Mouse (Mus musculus): ENCODE data around the gene Prkn. TPM values are rescaled to one million over a fixed set of nuclear protein-coding genes. Genes with fewer than 3 reads are reported as not detected.

Gene Prkn
- polyA plus RNA-seq, 1 experiment from 2014 or later: 5.7 TPM

- Histone ChIP-seq H3K27me3 (replicated peaks; ENCODE audit: control insufficient read depth, insufficient read depth, low read length) (no peaks in the 10 kb centered on the region), H3K4me1 (ENCODE audit: control insufficient read depth, insufficient read depth, low read depth, low read length) (no peaks in the 10 kb centered on the region), H3K9me3 (ENCODE audit: control insufficient read depth, low read length) (no peaks in the 10 kb centered on the region), H3K9ac (ENCODE audit: low read depth, low read length) (no peak overlapping the region), H3K4me2 (ENCODE audit: low read length) (no peak overlapping the region), H3K36me3 (ENCODE audit: control insufficient read depth, insufficient read depth, low read length) (no peaks in the 10 kb centered on the region), H3K4me3 (ENCODE audit: low read length) (no peak overlapping the region), H3K27ac (ENCODE audit: low read depth, low read length) (no peak overlapping the region)
- ATAC-seq: no peak
- 91% methylated on average over 4 of the region's 4 CpGs for WGBS
Measured at GRCm38 (mm10) chr17:11515619-11516018, 675.4 kb downstream of the Prkn start.

DNA sequence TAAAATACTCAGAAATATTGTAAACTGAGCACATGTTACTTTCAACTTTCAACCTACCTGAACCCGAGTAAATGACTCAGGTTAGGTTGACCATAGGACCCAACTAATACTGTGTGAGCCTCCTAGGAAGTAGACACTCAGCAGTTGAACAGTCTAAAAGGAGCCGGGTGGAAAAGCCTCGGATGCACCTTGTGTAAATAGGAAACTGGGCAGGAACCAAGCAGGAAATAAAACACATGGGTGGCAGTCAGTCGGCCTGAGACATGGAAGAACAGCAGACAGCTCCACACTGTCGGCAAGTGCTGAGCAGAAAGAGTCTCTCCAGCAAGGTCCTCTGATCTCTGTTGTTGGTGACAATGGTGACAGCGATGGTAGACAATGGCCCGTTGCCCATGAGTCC lies 676.0 kb downstream of the Prkn start:
- no peaks in the 10 kb centered on the region for H3K9me3 ChIP-seq (ENCODE audit: control insufficient read depth, low read length)
- no peak overlapping the region for H3K4me2 ChIP-seq (ENCODE audit: low read length)
- H3K9ac ChIP-seq (ENCODE audit: low read depth, low read length): no peak overlapping the region
- H3K4me1 ChIP-seq (ENCODE audit: control insufficient read depth, insufficient read depth, low read depth, low read length): no peaks in the 10 kb centered on the region
- no peaks in the 10 kb centered on the region for H3K27me3 ChIP-seq (replicated peaks; ENCODE audit: control insufficient read depth, insufficient read depth, low read length)
- no peak for ATAC-seq
- H3K27ac ChIP-seq (ENCODE audit: low read depth, low read length): no peak overlapping the region
- H3K4me3 ChIP-seq (ENCODE audit: low read length): no peak overlapping the region
- H3K36me3 ChIP-seq (ENCODE audit: control insufficient read depth, insufficient read depth, low read length): no peaks in the 10 kb centered on the region
- WGBS: 88% methylated on average over 7 of the region's 7 CpGs

GRCm38 (mm10) chr17:11532066-11532465 lies 691.9 kb downstream of the Prkn start:
- ATAC-seq: no peak
- Histone ChIP-seq H3K4me2 (ENCODE audit: low read length) (no peak overlapping the region), H3K4me3 (ENCODE audit: low read length) (no peak overlapping the region), H3K9ac (ENCODE audit: low read depth, low read length) (no peak overlapping the region), H3K27me3 (replicated peaks; ENCODE audit: control insufficient read depth, insufficient read depth, low read length) (no peaks in the 10 kb centered on the region), H3K9me3 (ENCODE audit: control insufficient read depth, low read length) (no peaks in the 10 kb centered on the region), H3K4me1 (ENCODE audit: control insufficient read depth, insufficient read depth, low read depth, low read length) (peaks cover 5% of the 10 kb centered on the region; the same call in 1 of the 2 replicates), H3K27ac (ENCODE audit: low read depth, low read length) (no peak overlapping the region), H3K36me3 (ENCODE audit: control insufficient read depth, insufficient read depth, low read length) (no peaks in the 10 kb centered on the region)
- 27% methylated on average over 3 of the region's 3 CpGs for WGBS

GRCm38 (mm10) chr17:11532748-11533147 lies 692.6 kb downstream of the Prkn start:
- Histone ChIP-seq H3K9me3 (ENCODE audit: control insufficient read depth, low read length) (no peaks in the 10 kb centered on the region), H3K4me3 (ENCODE audit: low read length) (no peak overlapping the region), H3K27ac (ENCODE audit: low read depth, low read length) (no peak overlapping the region), H3K4me1 (ENCODE audit: control insufficient read depth, insufficient read depth, low read depth, low read length) (peaks cover 5% of the 10 kb centered on the region; the same call in 1 of the 2 replicates), H3K9ac (ENCODE audit: low read depth, low read length) (no peak overlapping the region), H3K36me3 (ENCODE audit: control insufficient read depth, insufficient read depth, low read length) (no peaks in the 10 kb centered on the region), H3K27me3 (replicated peaks; ENCODE audit: control insufficient read depth, insufficient read depth, low read length) (no peaks in the 10 kb centered on the region), H3K4me2 (ENCODE audit: low read length) (no peak overlapping the region)
- 22% methylated on average over 2 of the region's 2 CpGs for WGBS
- no peak for ATAC-seq

DNA sequence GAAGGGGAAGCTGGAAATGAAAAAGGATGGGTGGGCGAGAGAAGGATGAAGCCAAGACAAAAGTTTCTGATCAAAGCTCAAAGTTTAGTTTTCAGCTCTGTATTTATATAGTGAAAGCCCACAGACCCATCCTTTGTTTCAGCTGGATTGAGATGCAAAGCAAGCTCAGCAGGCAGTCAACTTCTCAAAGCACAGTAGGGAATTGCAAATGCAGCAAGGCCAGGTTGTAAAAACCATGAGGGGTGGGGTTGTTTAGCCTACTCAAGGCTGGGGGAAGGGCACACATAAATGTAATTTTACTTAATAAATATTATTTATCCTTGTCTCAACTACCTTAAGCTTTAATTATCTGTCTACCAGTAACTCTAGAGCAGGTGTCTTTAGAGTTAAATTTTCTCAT lies 693.7 kb downstream of the Prkn start:
- Histone ChIP-seq H3K9me3 (ENCODE audit: control insufficient read depth, low read length) (no peaks in the 10 kb centered on the region), H3K27ac (ENCODE audit: low read depth, low read length) (no peak overlapping the region), H3K4me2 (ENCODE audit: low read length) (no peak overlapping the region), H3K9ac (ENCODE audit: low read depth, low read length) (no peak overlapping the region), H3K4me1 (ENCODE audit: control insufficient read depth, insufficient read depth, low read depth, low read length) (peaks cover 5% of the 10 kb centered on the region; the same call in 1 of the 2 replicates), H3K27me3 (replicated peaks; ENCODE audit: control insufficient read depth, insufficient read depth, low read length) (no peaks in the 10 kb centered on the region), H3K4me3 (ENCODE audit: low read length) (no peak overlapping the region), H3K36me3 (ENCODE audit: control insufficient read depth, insufficient read depth, low read length) (no peaks in the 10 kb centered on the region)
- ATAC-seq: no peak
- 39% methylated on average over 1 of the region's 1 CpGs for WGBS

GRCm38 (mm10) chr17:11538826-11539225 lies 698.6 kb downstream of the Prkn start:
- Histone ChIP-seq H3K27me3 (replicated peaks; ENCODE audit: control insufficient read depth, insufficient read depth, low read length) (no peaks in the 10 kb centered on the region), H3K4me3 (ENCODE audit: low read length) (no peak overlapping the region), H3K9me3 (ENCODE audit: control insufficient read depth, low read length) (no peaks in the 10 kb centered on the region), H3K9ac (ENCODE audit: low read depth, low read length) (no peak overlapping the region), H3K36me3 (ENCODE audit: control insufficient read depth, insufficient read depth, low read length) (no peaks in the 10 kb centered on the region), H3K4me2 (ENCODE audit: low read length) (no peak overlapping the region), H3K27ac (ENCODE audit: low read depth, low read length) (no peak overlapping the region), H3K4me1 (ENCODE audit: control insufficient read depth, insufficient read depth, low read depth, low read length) (no peaks in the 10 kb centered on the region)
- ATAC-seq: no peak
- WGBS: 92% methylated on average over 7 of the region's 7 CpGs

DNA sequence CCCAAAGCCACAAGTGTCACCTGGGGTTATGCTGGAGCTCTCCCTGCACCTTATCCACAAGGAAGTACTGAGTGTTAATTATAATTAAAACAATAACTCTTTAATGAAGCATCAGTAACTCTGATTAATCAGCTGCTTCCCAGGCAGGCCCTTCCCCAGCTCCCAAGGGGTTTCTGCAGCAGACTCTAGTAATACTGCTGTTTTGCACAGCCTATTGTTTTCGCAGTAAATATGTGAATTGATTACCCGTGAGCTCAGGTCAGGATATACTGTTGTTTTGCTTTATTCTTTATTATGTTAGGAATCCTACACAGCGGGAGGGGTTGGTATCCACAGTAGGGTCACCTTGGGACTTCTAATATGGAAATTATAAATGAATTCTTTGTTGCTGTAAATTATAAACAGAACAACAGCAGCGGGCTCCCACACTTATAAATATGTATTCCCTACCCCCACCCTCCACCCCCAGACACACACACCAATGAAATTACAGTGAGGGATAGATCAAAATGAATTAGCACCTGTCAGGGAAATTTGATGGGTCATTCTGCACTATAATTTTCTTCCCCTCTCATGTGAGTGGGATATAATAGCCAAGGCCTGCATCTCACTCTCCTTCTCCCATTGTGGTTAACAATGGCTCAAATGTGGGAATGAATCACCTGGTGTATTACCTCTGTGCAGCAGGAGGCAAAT lies 701.9 kb downstream of the Prkn start:
- Histone ChIP-seq H3K9ac (ENCODE audit: low read depth, low read length) (no peak overlapping the region), H3K9me3 (ENCODE audit: control insufficient read depth, low read length) (no peaks in the 10 kb centered on the region), H3K4me2 (ENCODE audit: low read length) (no peak overlapping the region), H3K27me3 (replicated peaks; ENCODE audit: control insufficient read depth, insufficient read depth, low read length) (no peaks in the 10 kb centered on the region), H3K36me3 (ENCODE audit: control insufficient read depth, insufficient read depth, low read length) (no peaks in the 10 kb centered on the region), H3K4me1 (ENCODE audit: control insufficient read depth, insufficient read depth, low read depth, low read length) (no peaks in the 10 kb centered on the region), H3K27ac (ENCODE audit: low read depth, low read length) (no peak overlapping the region; the same call in 1 of the 2 replicates), H3K4me3 (ENCODE audit: low read length) (no peak overlapping the region)
- ATAC-seq: peak; percentile 63
- WGBS: 37% methylated on average over 4 of the region's 4 CpGs

DNA sequence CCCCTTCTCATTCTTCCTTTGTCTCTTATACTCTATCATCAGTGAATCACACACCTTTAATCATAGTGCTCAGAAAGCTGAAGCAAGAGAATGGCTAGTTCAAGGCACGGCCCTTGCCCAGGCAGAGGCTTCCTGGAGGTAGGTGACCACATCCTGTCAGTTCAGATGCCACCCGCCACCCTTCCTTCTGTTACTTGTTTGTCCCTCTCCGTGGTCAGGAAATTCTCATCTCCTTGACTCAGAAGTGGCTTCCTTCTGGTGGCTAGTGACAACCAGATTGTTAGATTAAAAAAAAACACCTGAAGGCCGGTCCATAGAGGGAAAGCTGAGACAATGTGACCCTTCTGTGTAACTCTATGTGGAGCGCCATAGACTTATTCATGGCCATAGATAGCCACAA lies 710.4 kb downstream of the Prkn start:
- no peak overlapping the region for H3K4me3 ChIP-seq (ENCODE audit: low read length)
- H3K4me1 ChIP-seq (ENCODE audit: control insufficient read depth, insufficient read depth, low read depth, low read length): no peaks in the 10 kb centered on the region
- no peak overlapping the region for H3K27ac ChIP-seq (ENCODE audit: low read depth, low read length)
- no peak overlapping the region for H3K9ac ChIP-seq (ENCODE audit: low read depth, low read length)
- H3K9me3 ChIP-seq (ENCODE audit: control insufficient read depth, low read length): no peaks in the 10 kb centered on the region
- H3K36me3 ChIP-seq (ENCODE audit: control insufficient read depth, insufficient read depth, low read length): no peaks in the 10 kb centered on the region
- no peak for ATAC-seq
- no peaks in the 10 kb centered on the region for H3K27me3 ChIP-seq (replicated peaks; ENCODE audit: control insufficient read depth, insufficient read depth, low read length)
- 94% methylated on average over 5 of the region's 5 CpGs for WGBS
- H3K4me2 ChIP-seq (ENCODE audit: low read length): no peak overlapping the region

DNA sequence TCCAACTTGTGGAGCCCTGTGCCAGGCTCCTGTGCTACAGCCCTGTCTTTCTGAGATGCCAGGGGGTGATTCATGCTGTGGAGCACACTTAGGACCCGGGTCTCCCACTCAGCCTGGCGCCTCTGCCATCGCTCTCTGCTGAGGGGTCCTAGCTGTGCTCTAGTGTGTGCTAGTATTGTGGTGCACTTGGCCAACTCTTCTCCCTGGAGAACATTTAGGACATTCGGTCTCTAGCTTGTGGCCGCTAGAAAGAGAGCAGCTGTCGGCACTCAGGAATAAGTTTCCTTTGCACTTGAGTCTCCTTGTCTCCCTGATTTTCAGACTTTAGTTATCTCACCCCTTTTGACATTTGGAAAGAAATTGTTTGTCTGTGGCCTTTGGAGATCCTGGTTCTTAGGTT lies 725.5 kb downstream of the Prkn start:
- ATAC-seq: no peak
- Histone ChIP-seq H3K27ac (ENCODE audit: low read depth, low read length) (no peak overlapping the region), H3K4me3 (ENCODE audit: low read length) (no peak overlapping the region), H3K27me3 (replicated peaks; ENCODE audit: control insufficient read depth, insufficient read depth, low read length) (no peaks in the 10 kb centered on the region), H3K9me3 (ENCODE audit: control insufficient read depth, low read length) (no peaks in the 10 kb centered on the region), H3K9ac (ENCODE audit: low read depth, low read length) (no peak overlapping the region), H3K4me2 (ENCODE audit: low read length) (no peak overlapping the region), H3K4me1 (ENCODE audit: control insufficient read depth, insufficient read depth, low read depth, low read length) (no peaks in the 10 kb centered on the region), H3K36me3 (ENCODE audit: control insufficient read depth, insufficient read depth, low read length) (no peaks in the 10 kb centered on the region)
- WGBS: 94% methylated on average over 6 of the region's 6 CpGs
